8 mouse cellular contexts compared by ENCODE assay signal in genomic region chr10:81288601-81289000, GRCm38 (mm10). TPM values are rescaled to one million over a fixed set of nuclear protein-coding genes. Genes with fewer than 3 reads are reported as not detected.
DNase-seq lines count a peak whose midpoint lies in the region; ATAC-seq and TF ChIP-seq lines count a peak whose summit lies in the region.

No protein-coding gene starts in this region.

- H3K36me3 ChIP-seq in kidney, embryonic 15.5 days = no peaks in the 10 kb centered on the region
- H3K36me3 ChIP-seq in MEL (ENCODE audit: control insufficient read depth in 1 of 2, insufficient read depth in 2 of 2, low read length in 2 of 2) = peaks cover 0 to 16% of the 10 kb centered on the region in 2 experiments; a peak in 2 of 4 replicates
- no peaks in the 10 kb centered on the region for H3K36me3 ChIP-seq in intestine, embryonic 14.5 days (ENCODE audit: control insufficient read depth, insufficient read depth, low read length)

- TF ChIP-seq POLR2A in MEL (IDR thresholded peaks at IDR 0.05; ENCODE audit: control insufficient read depth in 1 of 2, insufficient read depth in 1 of 2, low read depth in 1 of 2, low read length in 2 of 2, poor library complexity in 1 of 2) = no peak

- H3K4me1 ChIP-seq in kidney, embryonic 15.5 days = peaks cover 70% of the 10 kb centered on the region
- H3K4me1 ChIP-seq in MEL (ENCODE audit: control insufficient read depth in 1 of 2, insufficient read depth in 2 of 2, low read length in 2 of 2) = peaks cover 9 to 21% of the 10 kb centered on the region in 2 experiments
- peaks cover 11% of the 10 kb centered on the region; the same call in 1 of the 2 replicates for H3K4me1 ChIP-seq in intestine, embryonic 14.5 days (replicated peaks; ENCODE audit: control insufficient read depth, insufficient read depth, low read length)

- no peak for ATAC-seq in kidney, embryonic 15.5 days (replicated peaks; ENCODE audit: low FRiP score)
- no peak for ATAC-seq in intestine, embryonic 14.5 days (replicated peaks; ENCODE audit: low FRiP score, low TSS enrichment, low read depth)

- H3K27ac ChIP-seq in kidney, embryonic 15.5 days = no peak overlapping the region
- no peak overlapping the region for H3K27ac ChIP-seq in MEL (ENCODE audit: control insufficient read depth, low read depth, low read length)
- H3K27ac ChIP-seq in intestine, embryonic 14.5 days (ENCODE audit: low read depth) = no peak overlapping the region

- no peak overlapping the region for H3K9ac ChIP-seq in kidney, embryonic 15.5 days
- no peak overlapping the region for H3K9ac ChIP-seq in MEL (ENCODE audit: control insufficient read depth, low read depth, low read length, poor library complexity, severe bottlenecking)
- H3K9ac ChIP-seq in intestine, embryonic 14.5 days (ENCODE audit: low read length) = no peak overlapping the region

- TF ChIP-seq EP300 in MEL (IDR thresholded peaks at IDR 0.05; ENCODE audit: low read depth in 1 of 2, low read length in 2 of 2) = no peak

- peak overlapping the region; percentile 26; the same call in 1 of the 2 replicates for H3K4me2 ChIP-seq in kidney, embryonic 15.5 days
- no peak overlapping the region for H3K4me2 ChIP-seq in intestine, embryonic 14.5 days (ENCODE audit: low read length)

- H3K27me3 ChIP-seq in kidney, embryonic 15.5 days = peaks cover 45% of the 10 kb centered on the region
- no peaks in the 10 kb centered on the region for H3K27me3 ChIP-seq in MEL (ENCODE audit: control insufficient read depth in 1 of 2, insufficient read depth in 2 of 2, low read length in 2 of 2)
- peaks cover 38% of the 10 kb centered on the region for H3K27me3 ChIP-seq in intestine, embryonic 14.5 days (replicated peaks; ENCODE audit: control insufficient read depth, insufficient read depth, low read length)

- H3K9me3 ChIP-seq in kidney, embryonic 15.5 days (replicated peaks) = no peaks in the 10 kb centered on the region
- no peaks in the 10 kb centered on the region for H3K9me3 ChIP-seq in MEL (replicated peaks; ENCODE audit: insufficient read depth, low read length)
- H3K9me3 ChIP-seq in intestine, embryonic 14.5 days (ENCODE audit: control insufficient read depth, low read length) = no peaks in the 10 kb centered on the region

- TF ChIP-seq RAD21 in MEL (IDR thresholded peaks at IDR 0.05; ENCODE audit: low read depth, low read length) = peak; percentile 11

- no peak overlapping the region for H3K4me3 ChIP-seq in kidney, embryonic 15.5 days (replicated peaks)
- no peak overlapping the region for H3K4me3 ChIP-seq in MEL (ENCODE audit: control insufficient read depth in 1 of 2, insufficient read depth in 1 of 2, low read depth in 2 of 2, low read length in 2 of 2)
- H3K4me3 ChIP-seq in intestine, embryonic 14.5 days (ENCODE audit: low read depth, low read length) = no peak overlapping the region

- peak; percentile 63 to 83 (median 65) for TF ChIP-seq CTCF in MEL (IDR thresholded peaks at IDR 0.05 in 2 of 3, conservative IDR thresholded peaks at IDR 0.05 in 1 of 3; ENCODE audit: control insufficient read depth in 1 of 3, insufficient read depth in 1 of 3, low read depth in 2 of 3, low read length in 3 of 3, poor library complexity in 1 of 3, severe bottlenecking in 1 of 3)

- whole genome bisulfite sequencing in kidney, embryonic 15.5 days = 38% methylated on average over 6 of the region's 6 CpGs
- 34% methylated on average over 6 of the region's 6 CpGs for whole genome bisulfite sequencing in intestine, embryonic 14.5 days

- no peak for DNase-seq in kidney, postnatal 14 days
- DNase-seq in A20 (ENCODE audit: low read depth, low spot score) (peak; percentile 73), MEL (ENCODE audit: low read depth, low spot score) (peak; percentile 65)
- peak; percentile 79 for DNase-seq in intestine, embryonic 14.5 days (ENCODE audit: low spot score)
- peak; percentile 69 for DNase-seq in thymus, postnatal 0 days (ENCODE audit: low spot score)
- no peak for DNase-seq in ovary, adult 18-20 months (ENCODE audit: low spot score)
- DNase-seq in heart, adult 11 months = no peak

- H3K79me2 ChIP-seq in MEL (ENCODE audit: control insufficient read depth, insufficient read depth, low read length, poor library complexity) = peaks cover 5% of the 10 kb centered on the region

TF ChIP-seq in MEL, 35 proteins besides CTCF, POLR2A, EP300 and RAD21:
- TF ChIP-seq MAX (IDR thresholded peaks at IDR 0.05; ENCODE audit: low read length) (peak; percentile 22; the same call in 1 of the 2 replicates), SIN3A (IDR thresholded peaks at IDR 0.05; ENCODE audit: low read length) (no peak), SMC3 (IDR thresholded peaks at IDR 0.05; ENCODE audit: low read depth, low read length) (peak; percentile 14; the same call in 1 of the 2 replicates), NRF1 (IDR thresholded peaks at IDR 0.05; ENCODE audit: insufficient read depth, low read depth, low read length, poor library complexity, severe bottlenecking) (no peak)

RNA-seq across cellular contexts. Expression of gene Tjp3, which starts 2.8 kb away (rescaled TPM):
- polyA plus RNA-seq in kidney, embryonic 15.5 days (2015; fragmentation: Nextera tagmentation; extraction: Ambion mirVana) = 15.9 and 18.1 TPM in 2 replicates
- 2.5 and 2.9 TPM in 2 replicates for total RNA-seq in MEL (2012; rRNA removed)
- polyA plus RNA-seq in MEL (2012; ENCODE audit: insufficient read depth in 1 of 2, insufficient read length in 2 of 2, low read depth in 1 of 2, low replicate concordance in 2 of 2, missing spikeins in 1 of 2) = 1 to 10 TPM in 1 of 2 experiments, not detected in 1; 4.9 TPM
- 35.1 and 44.4 TPM in 2 replicates for polyA plus RNA-seq in intestine, embryonic 14.5 days (2014; fragmentation: Nextera tagmentation; extraction: Ambion mirVana)
- polyA plus RNA-seq in thymus, postnatal 0 days (2015; fragmentation: Nextera tagmentation; extraction: Ambion mirVana) = 7.8 and 9.3 TPM in 2 replicates

RNA-seq across cellular contexts. Expression of gene Pip5k1c, which starts 4.2 kb away (rescaled TPM):
- 51.0 and 61.3 TPM in 2 replicates for polyA plus RNA-seq in kidney, embryonic 15.5 days (2015; fragmentation: Nextera tagmentation; extraction: Ambion mirVana)
- 14.1 and 14.4 TPM in 2 replicates for total RNA-seq in MEL (2012; rRNA removed)
- polyA plus RNA-seq in MEL (2012; ENCODE audit: insufficient read depth in 1 of 2, insufficient read length in 2 of 2, low read depth in 1 of 2, low replicate concordance in 2 of 2, missing spikeins in 1 of 2) = 10 to 100 TPM in 1 of 2 experiments, not detected in 1; 40.5 TPM
- polyA plus RNA-seq in intestine, embryonic 14.5 days (2014; fragmentation: Nextera tagmentation; extraction: Ambion mirVana) = 57.3 and 57.5 TPM in 2 replicates
- polyA plus RNA-seq in thymus, postnatal 0 days (2015; fragmentation: Nextera tagmentation; extraction: Ambion mirVana) = 36.9 and 38.6 TPM in 2 replicates

RNA-seq across cellular contexts. Expression of gene Apba3, which starts 21.8 kb away (rescaled TPM):
- polyA plus RNA-seq in kidney, embryonic 15.5 days (2015; fragmentation: Nextera tagmentation; extraction: Ambion mirVana) = 59.7 and 63.4 TPM in 2 replicates
- total RNA-seq in MEL (2012; rRNA removed) = 68.9 and 81.3 TPM in 2 replicates
- 10 to 100 TPM in 1 of 2 experiments, not detected in 1; 73.2 TPM for polyA plus RNA-seq in MEL (2012; ENCODE audit: insufficient read depth in 1 of 2, insufficient read length in 2 of 2, low read depth in 1 of 2, low replicate concordance in 2 of 2, missing spikeins in 1 of 2)
- polyA plus RNA-seq in intestine, embryonic 14.5 days (2014; fragmentation: Nextera tagmentation; extraction: Ambion mirVana) = 51.0 and 51.7 TPM in 2 replicates
- 34.8 and 38.7 TPM in 2 replicates for polyA plus RNA-seq in thymus, postnatal 0 days (2015; fragmentation: Nextera tagmentation; extraction: Ambion mirVana)

RNA-seq across cellular contexts. Expression of gene Mrpl54, which starts 21.9 kb away (rescaled TPM):
- 230 and 244 TPM in 2 replicates for polyA plus RNA-seq in kidney, embryonic 15.5 days (2015; fragmentation: Nextera tagmentation; extraction: Ambion mirVana)
- total RNA-seq in MEL (2012; rRNA removed) = 137 and 150 TPM in 2 replicates
- polyA plus RNA-seq in MEL (2012; ENCODE audit: insufficient read depth in 1 of 2, insufficient read length in 2 of 2, low read depth in 1 of 2, low replicate concordance in 2 of 2, missing spikeins in 1 of 2) = 100 to 1,000 TPM; 157 to 421 TPM
- polyA plus RNA-seq in intestine, embryonic 14.5 days (2014; fragmentation: Nextera tagmentation; extraction: Ambion mirVana) = 253 and 260 TPM in 2 replicates
- 216 and 225 TPM in 2 replicates for polyA plus RNA-seq in thymus, postnatal 0 days (2015; fragmentation: Nextera tagmentation; extraction: Ambion mirVana)

RNA-seq across cellular contexts. Expression of gene Cactin, which starts 32.3 kb away (rescaled TPM):
- polyA plus RNA-seq in kidney, embryonic 15.5 days (2015; fragmentation: Nextera tagmentation; extraction: Ambion mirVana) = 38.8 and 44.2 TPM in 2 replicates
- total RNA-seq in MEL (2012; rRNA removed) = 43.5 and 47.6 TPM in 2 replicates
- polyA plus RNA-seq in MEL (2012; ENCODE audit: insufficient read depth in 1 of 2, insufficient read length in 2 of 2, low read depth in 1 of 2, low replicate concordance in 2 of 2, missing spikeins in 1 of 2) = 10 to 100 TPM in 1 of 2 experiments, not detected in 1; 66.8 TPM
- polyA plus RNA-seq in intestine, embryonic 14.5 days (2014; fragmentation: Nextera tagmentation; extraction: Ambion mirVana) = 26.0 and 27.7 TPM in 2 replicates
- 41.3 and 45.8 TPM in 2 replicates for polyA plus RNA-seq in thymus, postnatal 0 days (2015; fragmentation: Nextera tagmentation; extraction: Ambion mirVana)

Comparison
In these comparisons a context has a peak if more than half of its experiments do, and no peak if none do; other contexts are left out.
1. DNase-seq: peak in A20 (single experiment), MEL (single experiment), intestine, embryonic 14.5 days (single experiment) and thymus, postnatal 0 days (single experiment); none in kidney, postnatal 14 days (single experiment), ovary, adult 18-20 months (single experiment) and heart, adult 11 months (single experiment).